Comparison of ENCODE assay signal across 18 mouse cellular contexts in the genomic region with DNA sequence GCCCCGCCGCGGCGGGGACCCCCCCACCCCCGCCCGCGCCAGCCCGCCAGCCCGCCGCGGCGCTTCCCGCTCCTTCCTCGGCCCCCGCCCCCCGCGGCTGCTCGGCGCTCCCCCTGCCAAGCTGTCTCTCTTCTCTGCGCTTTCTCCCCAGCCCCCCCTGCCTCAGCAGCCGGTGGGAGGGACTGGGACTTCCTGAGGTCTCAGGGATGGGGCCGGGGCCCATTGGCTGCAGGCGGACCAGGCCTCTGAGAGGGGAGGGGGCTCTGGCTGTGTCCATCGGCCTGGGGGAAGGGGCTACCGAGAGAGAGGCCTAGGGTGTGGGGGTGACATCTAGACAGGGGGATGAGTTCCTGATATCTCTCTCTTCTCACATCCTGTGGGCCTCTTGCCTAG. TPM values are rescaled to one million over a fixed set of nuclear protein-coding genes. Genes with fewer than 3 reads are reported as not detected.
DNase-seq lines count a peak whose midpoint lies in the region; ATAC-seq lines count a peak whose summit lies in the region.
"Not testable (repeated sequence)": the region's sequence is repeated elsewhere in the genome, so short reads cannot be mapped to it uniquely, and the experiment has no call there.
"Had no signal": no experiment of that assay in that cellular context is flagged by ENCODE, and none has a peak within 500 bp of the region (broad histone marks: within the 10 kb centered on the region; RNA-seq: fewer than 3 reads in every experiment).

No protein-coding gene starts in this region.

- not testable (repeated sequence) for H3K36me3 ChIP-seq in forebrain, embryonic 13.5 days (ENCODE audit: poor library complexity, severe bottlenecking); heart, embryonic 12.5 days; hindbrain, embryonic 14.5 days (replicated peaks; ENCODE audit: control insufficient read depth, insufficient read depth); intestine, embryonic 16.5 days (ENCODE audit: control insufficient read depth, insufficient read depth, low read length); lung, embryonic 15.5 days; midbrain, embryonic 15.5 days (replicated peaks)

- H3K4me2 ChIP-seq in forebrain, embryonic 13.5 days; heart, embryonic 12.5 days; hindbrain, embryonic 14.5 days (replicated peaks); intestine, embryonic 16.5 days (ENCODE audit: low read depth, low read length); lung, embryonic 15.5 days; midbrain, embryonic 15.5 days: not testable (repeated sequence)

- not testable (repeated sequence) for H3K27ac ChIP-seq in forebrain, embryonic 13.5 days; heart, embryonic 12.5 days (ENCODE audit: poor library complexity, severe bottlenecking); hindbrain, embryonic 14.5 days; intestine, embryonic 16.5 days (ENCODE audit: low read length); lung, embryonic 15.5 days; midbrain, embryonic 15.5 days

- H3K9me3 ChIP-seq in forebrain, embryonic 13.5 days (replicated peaks); heart, embryonic 12.5 days (replicated peaks); hindbrain, embryonic 14.5 days (ENCODE audit: control insufficient read depth, low read length); intestine, embryonic 16.5 days (ENCODE audit: control insufficient read depth, low read length); lung, embryonic 15.5 days; midbrain, embryonic 15.5 days: not testable (repeated sequence)

- not testable (repeated sequence) for H3K27me3 ChIP-seq in forebrain, embryonic 13.5 days; heart, embryonic 12.5 days (replicated peaks); hindbrain, embryonic 14.5 days (ENCODE audit: control insufficient read depth, insufficient read depth, low read length); intestine, embryonic 16.5 days (replicated peaks; ENCODE audit: control insufficient read depth, insufficient read depth, low read length); lung, embryonic 15.5 days; midbrain, embryonic 15.5 days (replicated peaks)

- DNase-seq in hindbrain, embryonic 14.5 days (ENCODE audit: low spot score): not testable (repeated sequence)

- not testable (repeated sequence) for H3K9ac ChIP-seq in forebrain, embryonic 13.5 days; heart, embryonic 12.5 days; hindbrain, embryonic 14.5 days; intestine, embryonic 16.5 days (ENCODE audit: low read depth, low read length); lung, embryonic 15.5 days; midbrain, embryonic 15.5 days

- ATAC-seq in forebrain, embryonic 13.5 days: peak; percentile 75
- ATAC-seq in heart, embryonic 12.5 days (ENCODE audit: insufficient number of reproducible peaks, low FRiP score): peak; percentile 42; the same call in 1 of the 2 replicates
- ATAC-seq in hindbrain, embryonic 14.5 days (ENCODE audit: low FRiP score): peak; percentile 70; the same call in 1 of the 2 replicates
- ATAC-seq in intestine, embryonic 16.5 days: peak; percentile 67
- peak; percentile 79; the same call in 1 of the 2 replicates for ATAC-seq in lung, embryonic 15.5 days (ENCODE audit: borderline replicate concordance, extremely low read depth, low FRiP score, low TSS enrichment)
- ATAC-seq in midbrain, embryonic 15.5 days (replicated peaks): peak; percentile 50; the same call in 1 of the 2 replicates

- no CpG with 5 or more reads among the region's 25 CpGs for WGBS in forebrain, embryonic 13.5 days
- WGBS in heart, embryonic 12.5 days: no CpG with 5 or more reads among the region's 25 CpGs
- WGBS in hindbrain, embryonic 14.5 days: no CpG with 5 or more reads among the region's 25 CpGs
- no CpG with 5 or more reads among the region's 25 CpGs for WGBS in intestine, embryonic 16.5 days
- WGBS in lung, embryonic 15.5 days: no CpG with 5 or more reads among the region's 25 CpGs
- WGBS in midbrain, embryonic 15.5 days: no CpG with 5 or more reads among the region's 25 CpGs

- not testable (repeated sequence) for H3K4me1 ChIP-seq in forebrain, embryonic 13.5 days; heart, embryonic 12.5 days (replicated peaks); hindbrain, embryonic 14.5 days (replicated peaks; ENCODE audit: control insufficient read depth, insufficient read depth, low read length); intestine, embryonic 16.5 days (ENCODE audit: control insufficient read depth, insufficient read depth, low read length); lung, embryonic 15.5 days; midbrain, embryonic 15.5 days

- H3K4me3 ChIP-seq in forebrain, embryonic 13.5 days; heart, embryonic 12.5 days; hindbrain, embryonic 14.5 days (replicated peaks; ENCODE audit: low read length); intestine, embryonic 16.5 days (ENCODE audit: low read length); lung, embryonic 15.5 days; midbrain, embryonic 15.5 days: not testable (repeated sequence)

RNA-seq across cellular contexts. Expression of gene Gm13305, which starts 16.6 kb away (rescaled TPM):
- 0.50 TPM in 1 of 2 replicates, not detected in the other for polyA plus RNA-seq in forebrain, embryonic 13.5 days (2015; fragmentation: Nextera tagmentation; extraction: Ambion mirVana)
- not detected in 2 replicates for polyA plus RNA-seq in heart, embryonic 12.5 days (2016; fragmentation: Nextera tagmentation; extraction: Ambion mirVana)
- 0.46 TPM in 1 of 2 replicates, not detected in the other for polyA plus RNA-seq in hindbrain, embryonic 14.5 days (2014; fragmentation: Nextera tagmentation; extraction: Ambion mirVana)
- polyA plus RNA-seq in intestine, embryonic 16.5 days (2015; fragmentation: Nextera tagmentation; extraction: Ambion mirVana): not detected in 2 replicates
- 0.54 TPM in 1 of 2 replicates, not detected in the other for polyA plus RNA-seq in lung, embryonic 15.5 days (2015; fragmentation: Nextera tagmentation; extraction: Ambion mirVana)
- polyA plus RNA-seq in midbrain, embryonic 15.5 days (2015; fragmentation: Nextera tagmentation; extraction: Ambion mirVana): not detected in 2 replicates
- polyA plus RNA-seq: activated CD4-positive, CD25-positive, alpha-beta regulatory T cell, adult 4 months; C2C12; heart, embryonic 14.5 days; intestine, postnatal 0 days; liver, embryonic 13.5 days; stomach, embryonic 14.5 days had no signal

RNA-seq across cellular contexts. Expression of gene Gm13306, which starts 31.7 kb away (rescaled TPM):
- polyA plus RNA-seq in forebrain, embryonic 13.5 days (2015; fragmentation: Nextera tagmentation; extraction: Ambion mirVana): not detected in 2 replicates
- polyA plus RNA-seq in heart, embryonic 12.5 days (2016; fragmentation: Nextera tagmentation; extraction: Ambion mirVana): not detected in 2 replicates
- 3.1 and 3.2 TPM in 2 replicates for polyA plus RNA-seq in hindbrain, embryonic 14.5 days (2014; fragmentation: Nextera tagmentation; extraction: Ambion mirVana)
- not detected in 2 replicates for polyA plus RNA-seq in intestine, embryonic 16.5 days (2015; fragmentation: Nextera tagmentation; extraction: Ambion mirVana)
- polyA plus RNA-seq in lung, embryonic 15.5 days (2015; fragmentation: Nextera tagmentation; extraction: Ambion mirVana): not detected in 2 replicates
- 2.0 and 2.1 TPM in 2 replicates for polyA plus RNA-seq in midbrain, embryonic 15.5 days (2015; fragmentation: Nextera tagmentation; extraction: Ambion mirVana)
- polyA plus RNA-seq: activated CD4-positive, CD25-positive, alpha-beta regulatory T cell, adult 4 months; C2C12; embryonic facial prominence, embryonic 10.5 days; heart, adult 2 months; heart, embryonic 14.5 days; intestine, postnatal 0 days; liver, embryonic 13.5 days; lung, adult 2 months; neural tube, embryonic 12.5 days; stomach, embryonic 14.5 days had no signal

RNA-seq across cellular contexts. Expression of gene Gm10600, which starts 55.5 kb away (rescaled TPM):
- polyA plus RNA-seq in forebrain, embryonic 13.5 days (2015; fragmentation: Nextera tagmentation; extraction: Ambion mirVana): not detected in 2 replicates
- not detected in 2 replicates for polyA plus RNA-seq in heart, embryonic 12.5 days (2016; fragmentation: Nextera tagmentation; extraction: Ambion mirVana)
- polyA plus RNA-seq in hindbrain, embryonic 14.5 days (2014; fragmentation: Nextera tagmentation; extraction: Ambion mirVana): not detected in 2 replicates
- polyA plus RNA-seq in intestine, embryonic 16.5 days (2015; fragmentation: Nextera tagmentation; extraction: Ambion mirVana): not detected in 2 replicates
- not detected in 2 replicates for polyA plus RNA-seq in lung, embryonic 15.5 days (2015; fragmentation: Nextera tagmentation; extraction: Ambion mirVana)
- polyA plus RNA-seq in midbrain, embryonic 15.5 days (2015; fragmentation: Nextera tagmentation; extraction: Ambion mirVana): not detected in 2 replicates
- polyA plus RNA-seq: activated CD4-positive, CD25-positive, alpha-beta regulatory T cell, adult 4 months; C2C12; cortical plate, adult 2 months; embryonic facial prominence, embryonic 10.5 days; heart, adult 2 months; heart, embryonic 14.5 days; intestine, postnatal 0 days; limb, embryonic 14.5 days; liver, embryonic 13.5 days; lung, adult 2 months; neural tube, embryonic 12.5 days; stomach, embryonic 14.5 days had no signal
